Mouse (Mus musculus) spleen, embryonic (tissue): ENCODE data around the gene Clcn5.

Source experiments
- CTCF ChIA-PET: fragments of 350-600 bp; sonication (Branson Sonifier 250); formaldehyde crosslinking; loops from one replicate; lab custom pipeline; 2022; lab: Charles Lee

Gene Clcn5

DNA sequence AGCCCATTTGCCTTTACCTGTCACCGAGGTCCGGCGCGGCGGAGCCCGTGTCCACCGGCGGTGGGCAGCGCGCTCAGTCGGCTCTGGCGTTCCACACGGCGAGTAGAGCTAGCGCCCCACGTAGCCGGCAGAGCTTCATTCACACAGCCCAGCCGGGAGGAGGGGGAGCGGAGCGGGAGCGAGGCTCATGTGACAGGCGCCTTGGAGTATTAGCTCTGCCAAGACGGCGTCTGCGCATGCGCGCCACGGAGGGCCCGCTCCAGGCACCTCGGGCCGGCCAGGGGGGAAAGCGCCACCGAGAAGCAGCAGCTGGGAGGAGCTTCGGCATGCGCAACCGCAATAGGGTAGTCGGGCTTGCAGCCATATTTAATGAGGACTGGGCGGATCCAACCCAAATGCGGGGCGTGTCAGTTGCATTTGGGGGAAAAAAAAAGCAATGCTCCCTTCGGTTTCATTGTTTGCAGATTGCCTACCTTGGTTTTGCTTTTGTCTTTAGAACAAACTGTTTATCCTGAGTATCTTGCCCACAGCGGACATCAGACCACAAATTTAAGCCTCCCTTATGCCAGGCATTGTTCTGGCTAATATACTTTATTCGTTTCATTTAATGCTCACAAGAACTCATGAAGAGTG is at the start of gene Clcn5:
TSS of gene Clcn5 (minus strand) at position 270 of the 633 bp plus-strand sequence.
- CTCF ChIA-PET, result no interaction called here

- CTCF ChIA-PET, result no interaction called here
Observed at GRCm38 (mm10) chrX:7325455-7325854, 6.3 kb upstream of the Clcn5 start.

GRCm38 (mm10) chrX:7322288-7322687 is 3.1 kb upstream of the Clcn5 start:
- CTCF ChIA-PET, result interaction anchor here (0.5 to 1.0 kb wide), 2 partner anchors 16 to 28 kb away, joined by 3 to 4 read pairs; no protein-coding TSS in a partner anchor

GRCm38 (mm10) chrX:7320571-7320970 is 1.4 kb upstream of the Clcn5 start:
- CTCF ChIA-PET, result interaction anchor here (0.7 kb wide), 1 partner anchor 32 kb away, joined by 3 read pairs; no protein-coding TSS in a partner anchor

GRCm38 (mm10) chrX:7318551-7319025 is 570 bp downstream of the Clcn5 start:
- CTCF ChIA-PET, result no interaction called here

GRCm38 (mm10) chrX:7315115-7315514 is 4.0 kb downstream of the Clcn5 start:
- CTCF ChIA-PET, result interaction anchor here (0.6 kb wide), 1 partner anchor 17 kb away, joined by 3 read pairs; no protein-coding TSS in a partner anchor

DNA sequence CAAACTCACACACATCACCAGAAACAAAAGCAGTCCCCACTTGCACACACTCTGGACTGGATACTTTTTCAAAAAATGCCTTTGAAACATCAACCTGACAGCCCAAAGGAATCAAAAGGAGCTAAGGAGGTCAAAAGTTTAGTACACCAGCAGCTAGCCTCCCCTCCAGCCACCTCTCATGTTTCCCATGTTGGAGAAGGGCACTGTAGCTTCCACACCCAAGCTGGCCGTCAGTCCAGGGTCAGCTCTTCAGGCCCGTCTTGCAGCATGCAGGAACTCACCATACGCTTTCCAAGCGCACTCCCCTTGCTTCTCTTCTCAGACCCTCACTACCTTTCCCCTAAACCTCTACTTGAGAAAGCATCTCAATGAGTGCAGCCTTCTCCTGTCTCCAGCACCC is 4.5 kb downstream of the Clcn5 start:
- CTCF ChIA-PET, result no interaction called here

- CTCF ChIA-PET, result no interaction called here
Observed at GRCm38 (mm10) chrX:7308242-7308641, 10.9 kb downstream of the Clcn5 start.

GRCm38 (mm10) chrX:7306861-7307260 is 12.3 kb downstream of the Clcn5 start:
- CTCF ChIA-PET, result interaction anchor here (0.6 kb wide), 1 partner anchor 16 kb away, joined by 4 read pairs; no protein-coding TSS in a partner anchor

DNA sequence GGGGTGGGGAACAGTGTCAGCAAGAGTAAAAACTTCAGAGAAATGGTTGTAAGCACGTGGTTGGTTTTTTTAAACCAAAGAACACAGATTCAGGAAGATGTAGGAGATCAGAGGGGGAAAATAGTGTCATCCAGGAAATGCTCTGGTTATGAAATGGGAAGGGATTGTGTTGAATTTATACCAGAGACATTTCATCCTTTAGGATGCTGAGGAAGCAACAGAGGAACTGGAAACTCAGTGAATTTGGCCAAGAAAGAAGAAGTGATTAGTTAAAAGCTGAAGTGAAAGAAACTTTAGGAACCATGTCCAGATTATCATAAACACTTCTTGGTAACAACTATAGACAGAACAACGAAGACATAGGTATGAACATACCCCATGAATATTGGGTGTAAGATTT is 26.2 kb downstream of the Clcn5 start:
- CTCF ChIA-PET, result no interaction called here

- CTCF ChIA-PET, result no interaction called here
Observed at GRCm38 (mm10) chrX:7292151-7292768, 26.9 kb downstream of the Clcn5 start.

DNA sequence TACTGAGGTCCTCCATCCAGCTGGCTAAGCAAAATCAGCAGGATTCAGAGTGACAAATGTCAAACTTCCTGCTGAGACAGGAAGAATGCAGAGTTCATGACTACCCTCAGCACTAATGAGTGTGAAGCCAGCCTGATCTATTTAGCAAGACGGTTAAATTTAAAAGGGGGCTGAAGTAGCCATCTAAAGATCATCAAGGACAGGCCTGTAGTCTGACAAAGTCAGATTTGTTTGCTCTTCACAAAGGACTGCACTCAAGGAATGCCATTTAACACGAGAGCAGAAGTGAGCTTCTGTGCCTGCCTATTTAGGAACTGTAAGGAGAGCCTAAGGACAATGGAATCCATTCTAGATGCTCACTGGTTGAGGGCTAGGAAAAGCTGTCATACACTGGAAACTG is 30.2 kb downstream of the Clcn5 start:
- CTCF ChIA-PET, result interaction anchor here (0.6 kb wide), 1 partner anchor 32 kb away, joined by 3 read pairs; no protein-coding TSS in a partner anchor

DNA sequence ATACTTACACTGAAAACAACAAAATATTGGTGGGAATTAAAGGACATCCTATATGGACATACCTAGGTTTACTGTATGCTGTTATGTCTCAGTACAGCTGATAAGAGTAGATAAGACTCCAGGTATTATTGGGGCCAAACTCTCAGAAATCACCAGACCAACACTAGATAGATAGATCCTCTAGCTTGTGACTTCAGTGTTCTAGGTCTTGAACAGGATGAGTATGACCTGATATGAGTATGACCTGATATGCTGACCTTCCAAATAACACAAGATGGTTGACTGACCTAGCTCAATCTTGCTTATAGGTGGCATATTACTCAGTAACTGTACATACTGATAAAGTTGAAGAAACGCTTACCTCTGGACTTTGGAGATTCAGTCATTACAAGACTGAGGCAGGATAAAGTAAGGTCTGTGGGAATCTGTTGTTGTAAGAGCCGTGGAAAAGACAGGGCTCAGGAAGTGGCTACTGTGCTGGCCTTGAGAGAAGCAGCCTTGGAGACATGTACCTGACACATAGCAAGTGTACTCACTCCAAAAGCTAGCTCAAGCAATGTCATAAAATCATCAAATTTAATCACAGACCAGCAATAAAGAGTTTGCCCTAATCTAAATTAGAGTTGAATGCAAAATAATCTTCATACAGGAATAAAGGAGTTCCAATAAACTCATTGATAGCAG is 32.0 kb downstream of the Clcn5 start:
- CTCF ChIA-PET, result no interaction called here

DNA sequence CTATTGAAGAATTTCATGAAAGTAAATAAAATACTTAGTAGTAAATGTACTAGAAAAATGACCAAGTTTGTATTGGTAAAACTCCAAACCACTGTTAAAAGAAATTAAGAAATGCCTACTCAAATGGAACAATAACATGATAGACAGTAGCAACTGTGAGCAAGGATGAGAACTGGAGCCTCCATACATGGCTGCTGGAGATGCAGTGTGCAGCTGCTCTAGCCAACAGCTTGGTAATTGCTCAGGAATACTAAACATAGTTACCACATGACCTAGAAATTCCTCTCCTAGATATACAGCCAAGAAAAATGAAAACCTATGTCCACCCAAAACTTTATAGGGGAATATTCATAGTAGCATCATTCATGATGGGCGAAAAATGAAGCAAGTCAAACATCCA is 36.5 kb downstream of the Clcn5 start:
- CTCF ChIA-PET, result no interaction called here

GRCm38 (mm10) chrX:7279722-7280121 is 39.4 kb downstream of the Clcn5 start:
- CTCF ChIA-PET, result no interaction called here

DNA sequence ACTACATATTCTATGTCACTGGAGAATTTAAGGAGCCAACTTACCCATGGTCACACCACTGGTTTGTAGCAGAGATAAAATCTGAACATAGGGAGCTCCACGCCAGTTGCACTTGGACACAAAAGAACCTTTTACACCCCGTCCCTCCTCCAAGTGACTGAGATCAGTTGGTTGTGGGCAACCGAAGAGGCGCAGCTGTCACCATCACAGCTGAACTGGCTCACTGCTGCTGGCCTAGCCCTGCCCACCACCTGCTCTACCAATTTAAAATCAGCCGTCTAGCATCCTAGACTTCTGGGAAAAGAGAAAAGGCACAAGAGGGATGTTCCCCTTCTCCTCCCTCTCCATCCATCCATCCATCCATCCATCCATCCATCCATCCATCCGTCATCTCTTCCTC is 42.6 kb downstream of the Clcn5 start:
- CTCF ChIA-PET, result no interaction called here

GRCm38 (mm10) chrX:7261149-7261548 is 58.0 kb downstream of the Clcn5 start:
- CTCF ChIA-PET, result no interaction called here

DNA sequence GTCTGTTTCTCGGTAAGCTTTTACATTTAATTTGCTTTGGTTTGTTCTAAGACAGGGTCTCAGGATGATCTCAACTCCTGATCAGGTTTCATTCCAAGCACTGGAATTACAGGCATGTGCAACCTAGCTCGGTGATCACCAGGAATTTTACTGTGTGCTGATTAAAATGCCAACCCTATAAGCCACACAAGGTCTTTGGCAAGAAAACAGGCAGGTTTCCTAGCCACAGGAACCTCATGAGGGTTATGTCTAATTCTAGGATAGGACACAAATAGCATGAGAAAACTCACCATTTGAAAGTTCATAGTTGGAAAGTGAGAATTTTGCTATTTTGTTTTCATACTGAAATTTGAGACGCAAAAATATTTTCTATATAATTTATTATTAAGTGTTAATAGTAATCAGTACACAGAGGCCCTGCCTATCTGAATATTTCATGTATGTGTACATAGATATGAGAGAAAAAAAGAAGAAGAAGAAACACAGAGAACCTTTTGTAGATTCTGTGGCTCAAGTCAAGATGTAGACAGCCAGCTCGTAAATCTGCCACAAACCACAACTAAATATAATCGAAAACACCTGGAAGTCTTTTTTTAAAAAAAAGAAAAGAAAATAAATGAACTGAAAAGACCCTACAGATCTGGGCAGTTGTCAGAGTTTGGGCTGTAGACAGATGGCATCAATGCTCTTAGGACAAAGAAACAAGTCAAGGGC is 58.6 kb downstream of the Clcn5 start:
- CTCF ChIA-PET, result no interaction called here

- CTCF ChIA-PET, result no interaction called here
Observed at GRCm38 (mm10) chrX:7259718-7260117, 59.4 kb downstream of the Clcn5 start.

GRCm38 (mm10) chrX:7256022-7256421 is 63.1 kb downstream of the Clcn5 start:
- CTCF ChIA-PET, result no interaction called here

GRCm38 (mm10) chrX:7204099-7204498 is 115.1 kb downstream of the Clcn5 start:
- CTCF ChIA-PET, result no interaction called here

- CTCF ChIA-PET, result no interaction called here
Observed at GRCm38 (mm10) chrX:7203535-7203934, 115.6 kb downstream of the Clcn5 start.
